Mouse (Mus musculus) MEL-GATA-1-ER (cell line): ENCODE measurements at regions not wholly inside any gene's neighbourhood (a gene's known extent, or its start where the extent isn't known, plus 50 kb on each side); places are given as distances from the start of the nearest gene placed in this dataset.
"Not testable (repeated sequence)": the region's sequence is repeated elsewhere in the genome, so short reads cannot be mapped to it uniquely, and the experiment has no call there.

Experiments
- DNase-seq: peaks from one replicate; pipeline ENCODE4 v3.0.0-alpha.2; 2012; ENCODE audit warnings: low read depth; ENCODE audit errors: extremely low read depth

DNA sequence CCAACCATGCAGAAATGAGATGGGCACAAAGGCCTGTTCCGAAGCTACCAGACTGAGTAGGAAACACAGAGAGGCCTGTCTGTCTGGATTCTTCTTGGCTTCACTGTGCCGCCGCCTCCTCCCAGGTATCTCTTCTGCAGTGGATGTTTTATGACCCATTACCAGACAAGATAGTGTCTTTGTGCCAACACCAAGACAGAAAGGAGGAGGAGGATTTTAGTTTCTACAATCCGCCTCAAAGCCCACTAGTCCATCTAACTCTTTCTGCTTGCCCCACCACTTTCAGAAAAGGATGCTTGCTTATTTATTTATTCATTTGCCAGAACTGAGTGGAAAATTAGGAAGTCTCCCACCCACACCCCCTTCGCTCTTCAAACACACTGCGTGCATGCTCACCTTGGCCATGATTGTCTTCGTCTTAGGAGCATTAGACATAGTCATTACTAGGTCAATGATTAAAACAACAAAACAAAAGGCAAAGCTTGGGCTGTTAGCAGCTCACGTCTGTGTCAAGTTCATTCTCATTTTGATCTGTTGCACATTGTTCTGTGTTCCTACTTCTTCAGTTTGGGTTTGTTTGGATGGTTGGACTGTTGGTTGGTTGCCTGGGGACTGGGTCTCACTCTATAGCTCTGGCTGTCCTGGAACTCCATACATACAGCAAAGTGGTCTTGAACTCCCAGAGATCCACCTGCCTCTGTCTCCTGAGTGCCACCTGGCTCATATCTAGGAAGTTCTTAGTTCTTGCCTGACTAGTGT lies 61.7 kb upstream of the Cpm start:
- DNase-seq: no peak

DNA sequence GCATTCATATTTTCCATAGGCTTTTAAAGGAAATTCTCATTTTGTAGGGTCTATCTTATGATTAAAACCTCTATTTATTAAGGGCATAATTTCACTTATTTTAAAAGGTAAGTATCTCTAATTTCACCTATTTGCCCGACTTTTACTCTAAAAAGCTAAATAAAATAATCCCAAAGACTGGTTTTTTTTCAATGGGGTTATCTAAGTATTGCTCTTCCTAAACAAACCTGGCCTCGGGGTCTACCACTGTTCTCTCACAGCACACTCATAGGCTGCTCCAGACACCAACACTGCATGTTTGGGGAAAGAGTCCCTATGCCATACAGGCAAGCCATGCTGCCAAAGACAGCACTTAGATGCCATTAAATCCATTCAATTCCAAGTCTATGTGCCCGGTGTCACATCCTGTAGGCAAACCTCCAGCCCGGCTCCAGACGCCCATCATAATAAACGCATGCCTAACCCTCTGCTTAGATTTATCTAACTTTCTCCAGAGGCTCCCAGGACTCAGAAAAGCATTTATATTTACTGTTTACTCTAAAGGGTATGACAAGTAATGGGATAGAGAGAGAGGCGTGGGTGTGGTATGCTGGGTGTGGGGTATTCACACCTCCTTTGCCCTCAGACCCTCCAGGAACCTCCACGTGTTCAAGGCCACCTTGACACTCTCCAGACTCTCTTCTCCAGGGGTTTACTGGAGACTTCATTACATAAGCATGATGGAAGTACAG lies 62.5 kb upstream of the Cpm start:
- DNase-seq: no peak

DNA sequence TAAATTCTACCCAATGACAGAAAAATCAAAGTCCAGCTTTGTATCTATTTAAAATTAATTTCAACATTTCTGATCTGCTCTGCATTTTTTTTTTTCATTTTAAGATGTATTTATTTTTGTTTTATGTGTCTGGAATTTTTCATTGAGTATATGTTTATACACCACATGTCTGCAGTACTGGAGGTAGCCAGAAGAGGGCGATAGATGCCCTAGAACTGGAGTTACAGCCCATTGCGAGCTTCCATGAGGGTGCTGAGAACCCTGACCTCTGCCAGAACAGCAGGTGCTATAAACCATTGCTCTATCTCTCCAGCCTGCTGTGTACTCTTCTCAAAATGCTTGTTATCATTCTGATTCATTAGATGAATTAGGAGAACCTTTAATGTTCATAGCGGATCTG lies 63.1 kb upstream of the Cpm start:
- DNase-seq: no peak

DNA sequence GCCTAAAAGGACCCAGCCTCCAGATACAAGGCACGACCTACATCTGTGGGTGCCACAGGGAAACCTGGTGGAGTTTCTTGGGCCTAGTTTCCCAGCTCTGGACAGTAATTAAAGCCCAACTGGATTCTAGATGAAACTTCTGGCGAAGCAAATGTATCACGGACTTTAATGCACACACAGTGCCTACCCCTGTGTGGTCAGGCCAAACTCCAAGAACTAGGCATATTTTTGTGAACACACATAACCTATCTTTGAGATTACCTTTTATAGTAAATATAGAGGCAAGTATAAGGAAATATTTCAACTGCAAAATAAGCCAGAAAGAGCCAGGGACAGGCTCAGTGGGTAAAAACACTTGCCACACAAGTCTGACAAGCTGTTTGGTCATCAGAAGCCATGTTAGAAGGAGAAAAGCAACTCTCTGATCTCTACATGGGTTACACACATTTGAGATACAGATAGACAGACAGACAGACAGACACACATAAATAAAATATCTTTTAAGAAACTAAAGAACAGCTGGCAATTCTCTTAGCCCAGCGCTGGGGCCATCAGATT lies 63.7 kb upstream of the Cpm start:
- DNase-seq: no peak

DNA sequence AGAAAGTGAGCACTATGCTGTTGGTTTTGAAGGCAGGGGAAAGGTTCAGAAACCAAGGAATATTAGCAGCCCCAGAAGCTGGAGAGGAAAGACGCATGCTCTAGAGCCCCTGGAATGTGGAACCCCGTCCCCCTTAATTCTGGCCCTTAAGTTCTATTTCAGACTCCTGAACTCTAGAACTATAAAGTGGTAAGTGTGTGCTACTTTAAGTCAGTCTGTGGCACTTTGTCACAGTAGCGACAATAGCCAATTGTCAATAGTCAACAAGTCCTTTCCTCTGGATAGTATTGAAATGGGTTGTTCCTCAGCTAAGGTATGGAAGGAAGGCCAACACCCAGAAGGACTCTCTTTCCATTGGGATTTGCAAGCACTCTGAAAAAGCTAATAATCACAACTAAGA lies 64.2 kb upstream of the Cpm start:
- DNase-seq: no peak

DNA sequence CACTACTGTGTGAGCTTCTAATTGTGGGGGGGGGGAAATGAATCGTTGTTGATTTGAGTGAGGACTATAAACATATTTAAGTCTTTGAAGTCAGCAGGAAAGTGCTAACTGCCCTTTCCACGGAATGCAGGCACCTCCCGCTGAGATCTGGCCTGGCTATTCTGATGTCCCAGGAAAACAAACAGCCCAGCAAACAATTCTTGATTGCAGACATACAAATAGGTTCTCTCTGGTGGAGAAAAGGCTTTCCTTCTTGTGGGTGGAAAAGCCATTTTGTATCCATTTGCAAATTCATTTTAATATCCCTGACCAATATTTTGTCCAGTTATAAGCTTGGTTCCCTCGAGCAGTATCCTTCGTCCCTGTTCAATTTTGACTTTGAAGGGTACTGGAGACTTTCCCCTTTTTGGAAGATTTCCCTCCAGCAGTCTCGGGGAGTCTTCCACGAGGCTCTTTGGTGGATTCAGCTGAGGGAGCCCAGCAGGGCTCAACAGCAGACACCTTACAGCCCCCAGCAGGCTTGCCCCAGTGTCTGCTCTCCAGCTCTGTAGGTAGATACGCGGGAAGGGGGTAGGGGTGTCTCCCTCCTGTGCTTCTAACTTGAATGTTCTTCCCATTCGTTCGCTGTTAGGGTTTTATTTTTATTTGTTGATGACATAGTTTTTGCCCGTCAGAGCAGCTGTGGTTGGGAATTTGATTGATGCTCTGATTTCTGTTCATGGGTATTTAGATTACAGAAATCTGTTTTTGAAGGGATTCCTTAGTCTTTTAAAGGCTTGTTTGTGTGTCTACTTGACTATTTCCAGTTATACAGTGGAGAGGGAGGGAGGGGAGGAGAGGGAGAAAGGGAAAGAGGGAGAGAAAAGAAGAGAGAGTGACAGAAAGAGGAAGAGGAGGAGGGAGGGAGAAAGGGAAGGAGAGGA lies 64.9 kb upstream of the Cpm start:
- no peak for DNase-seq

DNA sequence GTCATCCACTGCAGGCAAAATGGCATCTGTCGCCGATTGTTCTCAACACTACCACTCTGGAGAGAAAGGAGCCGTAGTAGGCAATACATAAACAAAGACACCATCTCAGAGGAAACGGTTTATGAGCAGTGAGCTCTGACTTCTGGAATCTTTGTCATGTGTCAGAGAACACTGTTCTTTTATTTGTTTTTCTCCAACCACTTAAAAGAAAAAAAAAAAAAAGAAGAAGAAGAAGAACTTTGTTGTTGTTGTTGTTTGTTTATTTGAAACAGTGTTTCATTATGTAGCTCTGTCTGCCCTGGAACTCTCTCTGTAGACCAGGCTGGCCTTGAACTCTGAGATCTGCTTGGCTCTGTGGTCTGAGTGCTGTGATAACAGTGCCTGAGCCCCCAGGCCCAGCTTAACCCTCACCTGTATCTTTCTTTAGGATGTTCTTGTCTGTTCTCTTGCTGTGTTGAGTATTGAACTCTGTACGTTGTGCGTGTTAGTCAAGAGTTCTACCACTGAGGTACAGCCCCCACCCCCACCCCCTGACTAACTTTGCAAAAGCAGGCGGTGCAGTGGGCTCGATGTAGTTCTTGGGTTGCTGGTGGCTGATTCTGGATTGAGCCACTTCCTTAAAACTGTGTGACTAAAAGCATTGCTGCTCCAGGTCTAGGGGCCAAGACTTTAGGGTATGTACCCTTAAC lies 65.7 kb upstream of the Cpm start:
- no peak for DNase-seq

DNA sequence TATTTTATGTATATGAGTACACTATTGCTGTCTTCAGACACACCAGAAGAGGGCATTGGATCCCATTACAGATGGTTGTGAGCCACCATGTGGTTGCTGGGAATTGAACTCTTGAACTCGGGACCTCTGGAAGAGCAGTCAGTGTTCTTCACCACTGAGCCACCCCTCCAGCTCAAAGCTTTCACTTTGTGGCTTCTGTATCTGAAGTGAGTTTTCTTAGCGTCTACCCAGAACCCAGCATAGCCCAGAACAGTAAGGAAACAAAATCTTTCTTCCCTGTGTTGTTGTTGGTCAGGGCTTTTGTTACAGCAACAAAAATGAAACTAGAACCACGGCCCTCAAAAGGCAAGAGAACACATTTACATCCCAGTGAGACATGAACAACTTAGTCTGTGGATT lies 66.5 kb upstream of the Cpm start:
- not testable (repeated sequence) for DNase-seq

DNA sequence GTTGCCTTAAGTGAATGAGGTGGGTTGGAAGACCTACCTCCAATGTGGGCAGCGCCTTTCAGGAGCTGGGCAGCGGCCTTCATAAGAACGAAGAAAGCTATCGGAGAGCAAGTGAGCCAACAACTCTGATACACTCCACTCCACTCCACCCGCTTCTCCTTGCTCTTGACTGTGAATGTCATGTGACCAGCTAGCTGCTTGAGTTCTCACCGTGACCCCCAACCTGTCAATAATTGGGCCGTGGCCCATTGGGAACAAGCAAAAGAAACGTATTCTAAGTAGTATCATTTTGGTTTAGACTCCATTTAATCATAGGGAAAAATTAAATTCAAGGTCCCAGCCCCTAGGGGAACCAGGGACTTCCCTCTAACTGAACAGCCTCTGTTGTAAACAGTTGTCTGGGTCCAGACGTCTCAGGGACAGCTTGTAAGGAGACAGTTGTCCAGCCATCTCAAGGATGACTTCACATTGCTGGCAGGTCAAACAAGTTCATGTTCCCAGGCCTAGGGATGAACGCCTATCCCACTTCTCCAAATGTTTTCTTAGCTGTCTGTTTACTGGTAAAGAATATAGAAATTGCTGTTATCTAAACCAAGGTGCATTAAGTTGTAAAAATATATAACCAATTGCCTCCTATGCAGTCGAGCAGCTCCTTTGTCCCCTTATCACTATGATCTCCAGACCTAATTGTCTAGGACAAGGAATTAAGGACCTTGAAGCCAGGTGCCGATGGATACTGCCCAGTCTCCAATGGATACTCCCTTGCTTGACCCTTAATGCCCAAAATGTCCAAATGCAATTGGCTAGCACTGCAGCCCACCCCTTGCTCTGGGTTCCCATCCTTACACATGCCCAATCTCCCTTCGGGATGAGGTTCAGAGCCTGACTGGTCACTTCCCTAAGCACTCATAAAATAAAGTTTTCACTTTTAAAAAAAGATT lies 67.1 kb upstream of the Cpm start:
- no peak for DNase-seq

DNA sequence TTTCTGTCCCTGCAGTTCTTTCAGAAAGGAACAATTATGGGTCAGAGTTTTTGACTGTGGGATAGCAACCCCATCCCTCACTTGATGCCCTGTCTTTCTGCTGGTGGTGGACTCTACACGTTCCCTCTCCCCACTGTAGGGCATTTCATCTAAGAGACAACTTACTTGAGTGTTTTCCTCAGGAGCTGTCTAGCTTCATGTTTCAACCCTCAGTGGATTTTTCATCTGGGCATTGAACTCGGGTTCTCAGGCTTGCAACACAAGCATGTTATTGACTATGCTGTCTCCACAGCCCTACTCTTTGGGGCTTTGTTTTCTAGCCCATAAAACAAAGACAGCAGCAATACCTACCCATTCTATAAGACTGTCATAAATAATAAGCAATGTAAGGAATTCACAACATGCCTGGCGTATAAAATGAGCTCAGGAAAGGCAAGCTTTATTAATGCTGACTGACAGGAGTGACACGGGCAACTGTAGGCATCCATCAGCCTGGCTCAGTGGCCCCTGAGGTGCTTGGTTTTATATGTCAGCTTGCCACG lies 68.0 kb upstream of the Cpm start:
- DNase-seq: no peak

DNA sequence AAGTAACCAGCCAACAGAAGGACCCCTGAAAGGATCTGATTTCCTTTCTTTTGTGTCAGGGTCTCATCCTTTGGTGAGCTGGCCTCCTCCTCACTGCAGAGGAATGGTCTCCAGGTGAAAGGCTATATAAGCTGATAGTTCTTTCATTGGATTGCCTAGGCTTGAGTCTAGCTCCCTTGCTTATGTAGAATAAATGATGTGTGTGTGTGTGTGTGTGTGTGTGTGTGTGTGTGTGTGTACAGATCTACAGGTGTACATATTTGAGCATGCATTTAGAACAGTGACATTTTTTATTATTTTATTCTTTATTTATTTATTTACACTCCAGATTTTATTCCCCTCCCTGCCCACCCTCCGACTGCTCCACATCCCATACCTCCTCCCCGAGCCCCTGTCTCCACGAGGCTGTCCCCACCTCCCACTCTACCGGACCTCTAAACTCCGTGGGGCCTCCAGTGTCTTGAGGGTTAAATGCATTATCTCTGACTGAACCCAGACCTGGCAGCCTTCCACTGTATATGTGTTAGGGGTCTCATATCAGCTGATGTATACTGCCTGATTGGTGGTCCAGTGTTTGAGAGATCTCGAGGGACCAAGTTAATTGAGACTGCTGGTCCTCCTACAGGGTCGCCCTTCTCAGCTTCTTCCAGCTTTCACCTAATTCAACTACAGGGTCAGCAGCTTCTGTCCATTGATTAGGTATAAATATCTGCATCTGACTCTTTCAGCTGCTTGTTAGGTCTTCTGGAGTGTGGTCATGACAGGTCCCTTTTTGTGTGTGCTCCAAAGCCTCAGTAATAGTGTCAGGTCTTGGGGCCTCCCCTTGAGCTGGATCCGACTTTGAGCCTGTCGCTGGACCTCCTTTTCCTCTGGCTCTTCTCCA lies 68.7 kb upstream of the Cpm start:
- no peak for DNase-seq

DNA sequence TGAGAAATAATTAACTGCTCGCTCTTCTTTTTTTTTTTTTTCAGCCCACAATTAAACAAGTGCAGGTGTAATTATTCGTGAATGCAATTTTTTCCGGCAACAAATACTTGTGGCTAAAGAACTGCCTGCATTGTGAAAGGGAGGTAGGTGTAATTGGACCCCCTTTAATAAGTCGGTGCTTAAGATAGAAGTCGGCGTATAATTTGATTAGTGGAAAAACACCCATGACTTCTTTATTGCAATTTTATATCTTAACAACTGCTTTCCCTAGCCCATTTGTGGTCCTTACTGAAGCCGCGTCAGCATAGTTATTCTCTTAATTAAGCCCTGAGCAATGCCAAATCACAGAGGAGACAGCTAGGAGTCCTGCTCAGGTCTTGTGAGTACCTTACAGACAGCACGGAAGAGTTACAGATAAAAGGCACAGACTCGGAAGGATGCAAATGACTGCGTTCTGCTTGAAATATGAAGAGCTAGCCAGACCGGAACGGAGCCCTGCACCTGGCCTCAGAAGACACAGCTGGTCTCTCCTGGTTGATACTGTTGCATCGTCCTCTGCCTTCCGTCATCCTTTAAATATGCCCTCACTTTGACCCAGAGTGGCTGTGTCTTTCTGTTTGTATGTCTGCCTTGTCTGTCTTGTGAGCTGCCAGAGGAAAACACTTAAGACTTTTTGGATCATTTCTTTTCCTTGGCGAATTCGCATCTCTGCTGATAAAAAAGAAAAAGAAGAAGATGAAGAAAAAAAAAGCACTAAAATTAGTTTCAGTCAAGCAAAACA lies 69.5 kb upstream of the Cpm start:
- DNase-seq: no peak

DNA sequence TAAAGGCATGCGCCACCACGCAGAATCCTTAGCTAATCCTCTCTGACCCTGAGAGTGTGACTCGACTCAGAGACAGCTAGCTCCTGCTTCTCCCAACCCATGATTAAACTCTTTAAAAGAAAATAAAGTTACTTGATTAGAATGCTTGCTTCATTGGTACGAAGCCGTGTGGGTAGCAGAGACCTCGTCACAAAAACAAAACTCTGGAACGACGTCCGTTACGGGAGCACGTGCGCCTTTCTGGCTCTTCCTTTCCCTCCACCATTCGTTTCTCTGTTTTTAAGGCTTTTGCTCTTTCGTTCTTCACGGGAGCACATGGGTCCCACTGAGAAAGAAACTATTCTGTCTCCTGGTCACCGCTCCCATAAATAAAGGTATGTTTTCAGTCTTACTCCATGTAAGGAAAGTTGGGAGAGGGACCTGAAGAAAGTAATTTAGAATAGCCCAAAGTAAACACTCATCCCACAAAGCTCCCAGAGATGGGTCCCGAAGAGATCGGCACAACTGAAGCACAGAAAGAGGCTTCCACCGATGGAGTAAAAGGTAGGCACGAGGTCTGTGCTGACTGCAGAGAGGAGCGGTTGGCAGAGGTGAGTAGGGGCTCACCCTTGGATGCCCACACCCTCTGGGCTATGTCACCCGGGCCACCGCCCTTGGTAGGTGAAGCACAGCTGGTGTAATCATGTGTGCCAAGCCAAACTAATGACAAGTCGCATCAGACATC lies 70.2 kb upstream of the Cpm start:
- DNase-seq: no peak

DNA sequence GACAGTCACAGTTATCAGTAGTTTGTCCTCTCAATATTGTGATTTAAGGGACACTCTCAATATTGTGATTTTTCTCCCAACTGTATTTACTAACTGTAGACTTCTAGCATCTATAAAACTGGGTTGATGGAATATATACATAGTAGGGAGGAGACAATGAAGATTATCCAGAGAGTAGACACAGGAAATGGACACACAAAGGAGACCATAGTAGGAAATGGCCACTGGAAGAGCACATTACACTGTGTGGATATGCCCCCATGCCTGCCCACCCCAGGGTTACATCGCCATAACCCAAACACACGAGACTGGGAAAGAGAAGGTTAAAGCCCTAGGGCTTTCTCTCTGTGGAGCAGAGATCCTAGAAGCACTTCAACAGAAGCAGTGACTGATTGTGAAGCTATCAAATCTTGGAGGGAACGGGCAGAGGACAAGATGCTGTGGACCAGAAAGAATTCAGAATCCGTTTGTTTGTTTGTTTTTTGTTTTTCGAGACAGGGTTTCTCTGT lies 71.0 kb upstream of the Cpm start:
- no peak for DNase-seq

DNA sequence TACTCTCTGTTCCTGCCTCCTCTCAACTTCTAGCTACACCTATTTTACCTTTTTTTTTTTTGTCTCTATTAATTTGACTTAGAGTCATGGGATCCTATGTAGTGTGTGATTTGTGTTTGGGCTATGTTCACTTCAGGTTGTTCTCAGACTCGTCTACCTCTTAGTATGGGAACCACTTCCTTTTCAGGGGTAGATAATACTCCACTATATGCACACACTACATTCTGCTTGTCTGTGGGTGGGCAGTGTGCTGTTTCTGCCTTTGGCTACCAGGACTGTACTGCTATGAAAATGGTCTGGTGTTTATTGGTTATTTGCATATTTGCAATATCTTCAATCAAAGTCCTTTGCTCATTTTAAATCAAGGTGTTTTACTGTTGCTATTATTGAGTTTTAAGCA lies 71.6 kb upstream of the Cpm start:
- DNase-seq: no peak

DNA sequence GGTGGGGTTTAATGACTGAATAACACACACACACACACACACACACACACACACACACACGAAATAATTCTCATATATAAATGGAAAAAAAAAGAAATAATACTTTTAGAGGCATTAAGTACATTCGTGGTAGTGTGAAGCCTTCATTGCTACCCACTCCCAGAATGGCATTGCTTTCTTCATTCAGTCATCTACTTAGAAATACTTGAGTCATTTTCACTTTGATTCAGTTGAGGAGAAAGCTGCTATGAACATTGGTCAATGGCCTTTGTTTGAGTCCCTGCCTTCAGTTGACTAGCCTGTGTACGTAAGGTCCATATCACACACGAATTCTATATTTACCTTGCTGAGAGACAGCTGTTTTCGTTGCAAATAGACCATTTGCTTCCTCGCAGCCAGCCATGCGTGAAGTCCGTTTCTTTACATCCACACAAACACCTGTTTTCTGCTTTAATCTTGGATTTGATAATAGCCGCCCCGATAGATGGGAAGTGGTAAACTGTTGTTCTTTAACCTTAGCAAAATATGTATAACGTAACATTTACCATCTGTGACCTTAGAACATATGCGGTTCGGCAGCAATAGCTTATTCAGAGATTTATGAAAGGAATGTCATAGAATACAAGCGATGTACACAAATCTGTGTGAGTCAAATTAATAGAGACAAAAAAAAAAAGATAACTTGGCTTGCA lies 72.3 kb upstream of the Cpm start:
- DNase-seq: no peak
